In the genomic region with DNA sequence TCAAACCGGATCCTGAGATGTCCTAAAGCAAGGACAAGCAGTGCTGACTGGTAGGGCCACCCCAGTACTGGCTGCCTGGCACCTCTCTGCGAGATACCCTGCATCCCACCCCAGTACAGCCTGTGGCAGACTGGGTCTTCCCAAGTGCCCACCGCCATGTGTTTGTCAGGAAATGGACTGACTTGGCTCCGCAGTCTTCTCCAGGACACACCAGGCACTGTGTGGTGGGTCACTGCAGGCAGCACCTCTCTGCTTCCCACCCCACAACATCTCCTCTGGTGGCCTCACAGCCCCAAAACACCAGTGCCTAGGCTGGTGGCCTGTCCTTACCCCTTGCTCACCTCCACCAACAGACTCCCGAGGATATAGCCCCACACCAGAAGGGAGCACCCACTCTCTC, we compare ENCODE assay signal across 8 mouse cellular contexts. TPM values are rescaled to one million over a fixed set of nuclear protein-coding genes. Genes with fewer than 3 reads are reported as not detected.
A peak's percentile ranks its signal among the peaks of the same experiment; 100 is the strongest.
DNase-seq lines count a peak whose midpoint lies in the region; ATAC-seq and TF ChIP-seq lines count a peak whose summit lies in the region.

No protein-coding gene starts in this region.

- 63% methylated on average over 5 of the region's 5 CpGs for WGBS in embryonic facial prominence, embryonic 14.5 days
- 50% methylated on average over 5 of the region's 5 CpGs for WGBS in intestine, postnatal 0 days
- WGBS in neural tube, embryonic 14.5 days: 84% methylated on average over 5 of the region's 5 CpGs

- peak overlapping the region; percentile 85 for H3K4me2 ChIP-seq in embryonic facial prominence, embryonic 14.5 days (ENCODE audit: low read depth, low read length)
- peak overlapping the region; percentile 89 for H3K4me2 ChIP-seq in intestine, postnatal 0 days (replicated peaks; ENCODE audit: low read depth)
- H3K4me2 ChIP-seq in neural tube, embryonic 14.5 days (ENCODE audit: low read depth, low read length): peak overlapping the region; percentile 87

- H3K27me3 ChIP-seq in embryonic facial prominence, embryonic 14.5 days (replicated peaks; ENCODE audit: control insufficient read depth, insufficient read depth, low read length): no peaks in the 10 kb centered on the region
- H3K27me3 ChIP-seq in intestine, postnatal 0 days (replicated peaks; ENCODE audit: control insufficient read depth, insufficient read depth, low read length): no peaks in the 10 kb centered on the region
- H3K27me3 ChIP-seq in neural tube, embryonic 14.5 days (ENCODE audit: control insufficient read depth, insufficient read depth, low read length): no peaks in the 10 kb centered on the region

- no peaks in the 10 kb centered on the region for H3K9me3 ChIP-seq in embryonic facial prominence, embryonic 14.5 days (ENCODE audit: control insufficient read depth, low read length)
- H3K9me3 ChIP-seq in intestine, postnatal 0 days (ENCODE audit: control insufficient read depth): no peaks in the 10 kb centered on the region
- no peaks in the 10 kb centered on the region for H3K9me3 ChIP-seq in neural tube, embryonic 14.5 days (ENCODE audit: control insufficient read depth, low read length)

- no peak for ATAC-seq in embryonic facial prominence, embryonic 14.5 days (ENCODE audit: low read depth)
- no peak for ATAC-seq in intestine, postnatal 0 days
- ATAC-seq in neural tube, embryonic 14.5 days (ENCODE audit: low read depth): no peak

- peak overlapping the region; percentile 93 for H3K9ac ChIP-seq in embryonic facial prominence, embryonic 14.5 days (ENCODE audit: low read depth, low read length)
- peak overlapping the region; percentile 96 for H3K9ac ChIP-seq in intestine, postnatal 0 days (ENCODE audit: low read depth, low read length)
- peak overlapping the region; percentile 89 for H3K9ac ChIP-seq in neural tube, embryonic 14.5 days (replicated peaks; ENCODE audit: low read depth, low read length)

- TF ChIP-seq CTCF in layer of hippocampus, adult 2 months (conservative IDR thresholded peaks at IDR 0.05): no peak
- no peak for TF ChIP-seq CTCF in intestine, postnatal 0 days (IDR thresholded peaks at IDR 0.05; ENCODE audit: low read depth)

- peak overlapping the region; percentile 99 for H3K27ac ChIP-seq in layer of hippocampus, adult 2 months
- H3K27ac ChIP-seq in embryonic facial prominence, embryonic 14.5 days (replicated peaks; ENCODE audit: low read depth, low read length): peak overlapping the region; percentile 21; the same call in 1 of the 2 replicates
- H3K27ac ChIP-seq in intestine, postnatal 0 days (ENCODE audit: low read depth, low read length): no peak overlapping the region
- H3K27ac ChIP-seq in neural tube, embryonic 14.5 days (ENCODE audit: low read depth, low read length): no peak overlapping the region

- H3K4me3 ChIP-seq in layer of hippocampus, adult 2 months: peak overlapping the region; percentile 99
- peak overlapping the region; percentile 89 for H3K4me3 ChIP-seq in embryonic facial prominence, embryonic 14.5 days (ENCODE audit: low read depth, low read length)
- peak overlapping the region; percentile 90 for H3K4me3 ChIP-seq in intestine, postnatal 0 days (ENCODE audit: low read depth, low read length)
- peak overlapping the region; percentile 90 for H3K4me3 ChIP-seq in neural tube, embryonic 14.5 days (ENCODE audit: low read depth, low read length)

- peaks cover 6% of the 10 kb centered on the region for H3K36me3 ChIP-seq in embryonic facial prominence, embryonic 14.5 days (ENCODE audit: control insufficient read depth, insufficient read depth, low read length)
- peaks cover 18% of the 10 kb centered on the region for H3K36me3 ChIP-seq in intestine, postnatal 0 days (ENCODE audit: control insufficient read depth, insufficient read depth)
- no peaks in the 10 kb centered on the region for H3K36me3 ChIP-seq in neural tube, embryonic 14.5 days (ENCODE audit: control insufficient read depth, insufficient read depth, low read length)

- no peak for DNase-seq in layer of hippocampus, adult 2 months (ENCODE audit: low spot score in 2 of 2)
- DNase-seq in layer of hippocampus, adult 18-20 months (ENCODE audit: low spot score in 2 of 2): no peak
- no peak for DNase-seq in embryonic facial prominence, embryonic 14.5 days (ENCODE audit: low spot score)
- DNase-seq in B cell, adult 2 months: no peak
- no peak for DNase-seq in kidney, adult 8-10 months
- no peak for DNase-seq in embryo, embryonic 10 days (ENCODE audit: low spot score)

- H3K4me1 ChIP-seq in embryonic facial prominence, embryonic 14.5 days (ENCODE audit: control insufficient read depth, insufficient read depth, low read length): peaks cover 24% of the 10 kb centered on the region
- H3K4me1 ChIP-seq in intestine, postnatal 0 days (replicated peaks; ENCODE audit: control insufficient read depth, insufficient read depth, low read length): peaks cover 30% of the 10 kb centered on the region
- peaks cover 30% of the 10 kb centered on the region for H3K4me1 ChIP-seq in neural tube, embryonic 14.5 days (ENCODE audit: control insufficient read depth, insufficient read depth, low read length)

RNA-seq across cellular contexts. Expression of gene Ube2v1, which starts 1.5 kb away (rescaled TPM):
- total RNA-seq in layer of hippocampus, adult 2 months (2021): 100 to 1,000 TPM; 216 to 232 TPM
- 100 to 1,000 TPM; 235 to 247 TPM for total RNA-seq in layer of hippocampus, adult 18-20 months (2021)
- polyA plus RNA-seq in embryonic facial prominence, embryonic 14.5 days (2014; fragmentation: Nextera tagmentation; extraction: Ambion mirVana): 249 and 275 TPM in 2 replicates
- 173 and 174 TPM in 2 replicates for polyA plus RNA-seq in intestine, postnatal 0 days (2015; fragmentation: Nextera tagmentation; extraction: Ambion mirVana)
- polyA plus RNA-seq in neural tube, embryonic 14.5 days (2014; fragmentation: Nextera tagmentation; extraction: Ambion mirVana): 291 and 304 TPM in 2 replicates

RNA-seq across cellular contexts. Expression of gene Gm20431, which starts 30.9 kb away (rescaled TPM):
- total RNA-seq in layer of hippocampus, adult 2 months (2021): 10 to 100 TPM; 36.5 to 44.2 TPM
- total RNA-seq in layer of hippocampus, adult 18-20 months (2021): 10 to 100 TPM; 36.7 to 39.9 TPM
- polyA plus RNA-seq in embryonic facial prominence, embryonic 14.5 days (2014; fragmentation: Nextera tagmentation; extraction: Ambion mirVana): 9.1 and 11.6 TPM in 2 replicates
- polyA plus RNA-seq in intestine, postnatal 0 days (2015; fragmentation: Nextera tagmentation; extraction: Ambion mirVana): 8.8 and 10.0 TPM in 2 replicates
- 10.7 and 12.5 TPM in 2 replicates for polyA plus RNA-seq in neural tube, embryonic 14.5 days (2014; fragmentation: Nextera tagmentation; extraction: Ambion mirVana)

RNA-seq across cellular contexts. Expression of gene Cebpb, which starts 58.3 kb away (rescaled TPM):
- 10 to 100 TPM; 25.8 to 32.0 TPM for total RNA-seq in layer of hippocampus, adult 2 months (2021)
- 10 to 100 TPM; 41.9 to 43.2 TPM for total RNA-seq in layer of hippocampus, adult 18-20 months (2021)
- 18.1 and 30.3 TPM in 2 replicates for polyA plus RNA-seq in embryonic facial prominence, embryonic 14.5 days (2014; fragmentation: Nextera tagmentation; extraction: Ambion mirVana)
- polyA plus RNA-seq in intestine, postnatal 0 days (2015; fragmentation: Nextera tagmentation; extraction: Ambion mirVana): 49.8 and 52.6 TPM in 2 replicates
- polyA plus RNA-seq in neural tube, embryonic 14.5 days (2014; fragmentation: Nextera tagmentation; extraction: Ambion mirVana): 1.1 and 1.3 TPM in 2 replicates

RNA-seq across cellular contexts. Expression of gene Tmem189, which starts 59.2 kb away (rescaled TPM):
- total RNA-seq in layer of hippocampus, adult 2 months (2021): 10 to 100 TPM; 43.6 to 46.9 TPM
- total RNA-seq in layer of hippocampus, adult 18-20 months (2021): 10 to 100 TPM; 46.7 TPM
- 40.0 and 40.6 TPM in 2 replicates for polyA plus RNA-seq in embryonic facial prominence, embryonic 14.5 days (2014; fragmentation: Nextera tagmentation; extraction: Ambion mirVana)
- 25.0 and 26.8 TPM in 2 replicates for polyA plus RNA-seq in intestine, postnatal 0 days (2015; fragmentation: Nextera tagmentation; extraction: Ambion mirVana)
- 35.1 and 35.9 TPM in 2 replicates for polyA plus RNA-seq in neural tube, embryonic 14.5 days (2014; fragmentation: Nextera tagmentation; extraction: Ambion mirVana)

Comparison
In these comparisons a context has a peak if more than half of its experiments do, and no peak if none do; other contexts are left out.
1. H3K27ac ChIP-seq: peak in layer of hippocampus, adult 2 months (single experiment) and embryonic facial prominence, embryonic 14.5 days (single experiment); none in intestine, postnatal 0 days (single experiment) and neural tube, embryonic 14.5 days (single experiment).
2. Peak in every context shown above with its lines, with median percentiles within 50 percentile points of each other: H3K4me3 ChIP-seq, H3K4me2 ChIP-seq and H3K9ac ChIP-seq.